In genomic region chr11:106365366-106365765, GRCm38 (mm10) we compare ENCODE assay signal across 10 mouse cellular contexts. TPM values are rescaled to one million over a fixed set of nuclear protein-coding genes. Genes with fewer than 3 reads are reported as not detected.
A peak's percentile ranks its signal among the peaks of the same experiment; 100 is the strongest.
DNase-seq lines count a peak whose midpoint lies in the region; ATAC-seq lines count a peak whose summit lies in the region.
"Had no signal": no experiment of that assay in that cellular context is flagged by ENCODE, and none has a peak within 500 bp of the region (broad histone marks: within the 10 kb centered on the region; RNA-seq: fewer than 3 reads in every experiment).

Gene Prr29 (plus strand): TSS chr11:106365472.

- no peak within 1 kb of the TSS for H3K27ac ChIP-seq in heart, embryonic 16.5 days (ENCODE audit: low read length)
- H3K27ac ChIP-seq in midbrain, embryonic 11.5 days (ENCODE audit: low read depth, low read length) = no peak within 1 kb of the TSS
- no peak within 1 kb of the TSS for H3K27ac ChIP-seq in midbrain, embryonic 14.5 days (replicated peaks; ENCODE audit: low read depth, low read length)
- H3K27ac ChIP-seq in hindbrain, embryonic 13.5 days = no peak within 1 kb of the TSS
- H3K27ac ChIP-seq in stomach, embryonic 14.5 days (ENCODE audit: low read length) = no peak within 1 kb of the TSS

- no peaks in the 10 kb centered on the region for H3K27me3 ChIP-seq in heart, embryonic 16.5 days (ENCODE audit: control insufficient read depth, insufficient read depth, low read length)
- no peaks in the 10 kb centered on the region for H3K27me3 ChIP-seq in midbrain, embryonic 11.5 days (ENCODE audit: control insufficient read depth, insufficient read depth, low read length)
- H3K27me3 ChIP-seq in midbrain, embryonic 14.5 days (ENCODE audit: control insufficient read depth, insufficient read depth, low read length) = no peaks in the 10 kb centered on the region
- H3K27me3 ChIP-seq in hindbrain, embryonic 13.5 days = no peaks in the 10 kb centered on the region
- H3K27me3 ChIP-seq in stomach, embryonic 14.5 days (ENCODE audit: control insufficient read depth, insufficient read depth, low read length) = no peaks in the 10 kb centered on the region

- H3K9me3 ChIP-seq in heart, embryonic 16.5 days (replicated peaks; ENCODE audit: control insufficient read depth, low read length) = no peaks in the 10 kb centered on the region
- H3K9me3 ChIP-seq in midbrain, embryonic 11.5 days (ENCODE audit: control insufficient read depth, low read length) = no peaks in the 10 kb centered on the region
- H3K9me3 ChIP-seq in midbrain, embryonic 14.5 days (ENCODE audit: control insufficient read depth, low read length) = no peaks in the 10 kb centered on the region
- no peaks in the 10 kb centered on the region for H3K9me3 ChIP-seq in hindbrain, embryonic 13.5 days
- H3K9me3 ChIP-seq in stomach, embryonic 14.5 days (ENCODE audit: control insufficient read depth, low read depth, low read length) = no peaks in the 10 kb centered on the region

- DNase-seq in heart, adult 9 months (ENCODE audit: low spot score in 2 of 2) = no peak
- no peak for DNase-seq in midbrain, embryonic 11.5 days (ENCODE audit: low spot score, missing footprints)
- no peak for DNase-seq in midbrain, embryonic 14.5 days
- DNase-seq in urinary bladder, adult 18-20 months (ENCODE audit: low spot score in 2 of 2) = no peak
- DNase-seq in frontal cortex, postnatal 25 days (ENCODE audit: low spot score in 2 of 2) = no peak
- DNase-seq: adrenal gland, adult 8-10 months; layer of hippocampus, adult 9-11 months had no signal

- H3K36me3 ChIP-seq in heart, embryonic 16.5 days (ENCODE audit: control insufficient read depth, insufficient read depth) = no peaks in the 10 kb centered on the region
- no peaks in the 10 kb centered on the region for H3K36me3 ChIP-seq in midbrain, embryonic 11.5 days (ENCODE audit: control insufficient read depth, insufficient read depth, low read length)
- no peaks in the 10 kb centered on the region for H3K36me3 ChIP-seq in midbrain, embryonic 14.5 days (ENCODE audit: control insufficient read depth, insufficient read depth, low read length)
- no peaks in the 10 kb centered on the region for H3K36me3 ChIP-seq in hindbrain, embryonic 13.5 days
- no peaks in the 10 kb centered on the region for H3K36me3 ChIP-seq in stomach, embryonic 14.5 days (ENCODE audit: control insufficient read depth, insufficient read depth, low read length)

- peak within 1 kb of the TSS; percentile 1; the same call in 1 of the 2 replicates for H3K4me3 ChIP-seq in heart, embryonic 16.5 days (ENCODE audit: low read length)
- H3K4me3 ChIP-seq in midbrain, embryonic 11.5 days (ENCODE audit: low read depth, low read length) = no peak within 1 kb of the TSS
- no peak within 1 kb of the TSS for H3K4me3 ChIP-seq in midbrain, embryonic 14.5 days (replicated peaks; ENCODE audit: low read depth, low read length)
- H3K4me3 ChIP-seq in hindbrain, embryonic 13.5 days = no peak within 1 kb of the TSS
- no peak within 1 kb of the TSS for H3K4me3 ChIP-seq in stomach, embryonic 14.5 days (ENCODE audit: low read depth, low read length)

- H3K9ac ChIP-seq in heart, embryonic 16.5 days (ENCODE audit: low read length) = peak within 1 kb of the TSS; percentile 37
- H3K9ac ChIP-seq in midbrain, embryonic 11.5 days (ENCODE audit: low read length) = peak within 1 kb of the TSS; percentile 11; the same call in 1 of the 2 replicates
- no peak within 1 kb of the TSS for H3K9ac ChIP-seq in midbrain, embryonic 14.5 days (replicated peaks; ENCODE audit: low read length)
- no peak within 1 kb of the TSS for H3K9ac ChIP-seq in hindbrain, embryonic 13.5 days
- H3K9ac ChIP-seq in stomach, embryonic 14.5 days (replicated peaks; ENCODE audit: low read depth, low read length) = no peak within 1 kb of the TSS

- peak within 1 kb of the TSS; percentile 39 for H3K4me2 ChIP-seq in heart, embryonic 16.5 days (ENCODE audit: low read depth, low read length)
- peak within 1 kb of the TSS; percentile 10; the same call in 1 of the 2 replicates for H3K4me2 ChIP-seq in midbrain, embryonic 11.5 days
- no peak within 1 kb of the TSS; the same call in 1 of the 2 replicates for H3K4me2 ChIP-seq in midbrain, embryonic 14.5 days (ENCODE audit: low read length)
- 0 out of 2 replicates have a peak within 1 kb of the TSS, but pooled peaks have one; percentile 2 for H3K4me2 ChIP-seq in hindbrain, embryonic 13.5 days
- 0 out of 2 replicates have a peak within 1 kb of the TSS, but pooled peaks have one; percentile 12 for H3K4me2 ChIP-seq in stomach, embryonic 14.5 days (replicated peaks; ENCODE audit: low read depth, low read length)

- ATAC-seq in heart, embryonic 16.5 days (replicated peaks; ENCODE audit: extremely low read depth, insufficient read depth, low FRiP score) = no peak
- ATAC-seq in midbrain, embryonic 11.5 days (ENCODE audit: low FRiP score) = no peak
- no peak for ATAC-seq in midbrain, embryonic 14.5 days (ENCODE audit: low FRiP score, low TSS enrichment)
- no peak for ATAC-seq in hindbrain, embryonic 13.5 days (ENCODE audit: low FRiP score)
- ATAC-seq in stomach, embryonic 14.5 days (ENCODE audit: insufficient number of reproducible peaks, insufficient read depth, low FRiP score, low read depth) = no peak

- H3K4me1 ChIP-seq in heart, embryonic 16.5 days (ENCODE audit: control insufficient read depth, insufficient read depth, low read length) = peaks cover 9% of the 10 kb centered on the region; the same call in 1 of the 2 replicates
- H3K4me1 ChIP-seq in midbrain, embryonic 11.5 days (ENCODE audit: control insufficient read depth, insufficient read depth, low read length) = peaks cover 10% of the 10 kb centered on the region
- H3K4me1 ChIP-seq in midbrain, embryonic 14.5 days (ENCODE audit: control insufficient read depth, insufficient read depth, low read length) = 0 out of 2 replicates have a peak, but pooled peaks cover 3% of the 10 kb centered on the region
- peaks cover 16% of the 10 kb centered on the region for H3K4me1 ChIP-seq in hindbrain, embryonic 13.5 days (replicated peaks)
- H3K4me1 ChIP-seq in stomach, embryonic 14.5 days (ENCODE audit: control insufficient read depth, insufficient read depth, low read length) = peaks cover 8% of the 10 kb centered on the region; the same call in 1 of the 2 replicates

- 51% methylated on average over 10 of the region's 10 CpGs for WGBS in heart, embryonic 16.5 days
- WGBS in midbrain, embryonic 11.5 days = 71% methylated on average over 10 of the region's 10 CpGs
- WGBS in midbrain, embryonic 14.5 days = 59% methylated on average over 10 of the region's 10 CpGs
- WGBS in hindbrain, embryonic 13.5 days = 61% methylated on average over 10 of the region's 10 CpGs
- 50% methylated on average over 10 of the region's 10 CpGs for WGBS in stomach, embryonic 14.5 days

RNA-seq across cellular contexts. Expression of gene Prr29, which starts in this region (rescaled TPM):
- 1.00 and 1.0 TPM in 2 replicates for polyA plus RNA-seq in heart, embryonic 16.5 days (2015; fragmentation: Nextera tagmentation; extraction: Ambion mirVana)
- polyA plus RNA-seq in midbrain, embryonic 11.5 days (2014; fragmentation: Nextera tagmentation; extraction: Ambion mirVana) = not detected in 2 replicates
- not detected in 2 replicates for polyA plus RNA-seq in midbrain, embryonic 14.5 days (2014; fragmentation: Nextera tagmentation; extraction: Ambion mirVana)
- not detected in 2 replicates for polyA plus RNA-seq in hindbrain, embryonic 13.5 days (2015; fragmentation: Nextera tagmentation; extraction: Ambion mirVana)
- 0.49 and 0.77 TPM in 2 replicates for polyA plus RNA-seq in stomach, embryonic 14.5 days (2014; fragmentation: Nextera tagmentation; extraction: Ambion mirVana)

Comparison
In these comparisons a context has a peak if more than half of its experiments do, and no peak if none do; other contexts are left out.
1. H3K9ac ChIP-seq: peak in heart, embryonic 16.5 days (single experiment) and midbrain, embryonic 11.5 days (single experiment); none in midbrain, embryonic 14.5 days (single experiment), hindbrain, embryonic 13.5 days (single experiment) and stomach, embryonic 14.5 days (single experiment).